ENCODE assay signal across 10 mouse cellular contexts in the genomic region with DNA sequence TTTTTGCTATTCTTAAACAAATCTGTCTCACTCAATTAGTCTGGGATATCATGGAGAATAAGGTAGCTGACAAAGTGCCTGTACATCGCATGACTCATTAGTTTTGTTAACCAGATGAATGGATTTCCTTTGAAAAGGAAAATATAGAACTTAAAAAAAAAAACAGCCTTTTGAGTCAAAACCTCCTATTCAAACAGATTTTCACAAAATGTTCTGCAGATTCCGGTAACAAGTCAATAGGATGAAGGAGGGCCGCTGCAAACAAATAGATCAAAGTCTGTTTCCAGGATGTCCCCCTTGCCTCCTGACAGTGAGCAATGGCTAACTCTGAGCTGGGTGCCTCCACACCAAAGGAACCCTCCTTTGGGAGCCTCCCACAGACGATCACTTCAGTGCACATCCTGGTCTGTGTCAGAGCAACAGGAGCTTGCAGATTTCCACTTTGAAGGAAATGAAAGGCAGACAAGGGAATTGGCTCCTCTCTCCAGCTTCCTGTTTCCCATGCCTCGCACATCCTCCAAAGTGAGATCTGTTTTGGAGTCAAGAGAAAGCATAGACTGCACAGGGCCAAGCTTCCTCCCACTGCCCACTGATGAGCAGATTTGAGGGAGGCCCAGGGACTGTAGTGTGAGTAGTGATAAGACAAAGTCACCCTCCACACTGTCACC.
DNase-seq lines count a peak whose midpoint lies in the region; ATAC-seq and TF ChIP-seq lines count a peak whose summit lies in the region.
"Had no signal": no experiment of that assay in that cellular context is flagged by ENCODE, and none has a peak within 500 bp of the region (broad histone marks: within the 10 kb centered on the region; RNA-seq: fewer than 3 reads in every experiment).

No protein-coding gene starts in this region.

- H3K27me3 ChIP-seq in hindbrain, embryonic 15.5 days = no peaks in the 10 kb centered on the region
- no peaks in the 10 kb centered on the region for H3K27me3 ChIP-seq in hindbrain, embryonic 10.5 days (ENCODE audit: insufficient read depth, poor library complexity, severe bottlenecking)
- no peaks in the 10 kb centered on the region for H3K27me3 ChIP-seq in heart, postnatal 0 days (ENCODE audit: control insufficient read depth, insufficient read depth, low read length)
- no peaks in the 10 kb centered on the region for H3K27me3 ChIP-seq in liver, postnatal 0 days (ENCODE audit: insufficient read depth, low read length)

- no peak for TF ChIP-seq CTCF in heart, postnatal 0 days (IDR thresholded peaks at IDR 0.05; ENCODE audit: low read depth)
- no peak for TF ChIP-seq CTCF in liver, postnatal 0 days (IDR thresholded peaks at IDR 0.05; ENCODE audit: low read depth)

- DNase-seq in hindbrain, embryonic 10.5 days (ENCODE audit: low spot score) = no peak
- peak; percentile 55 for DNase-seq in heart, postnatal 0 days (ENCODE audit: low spot score)
- no peak for DNase-seq in liver, postnatal 0 days
- DNase-seq in right cerebral cortex, adult 18-20 months = no peak
- no peak for DNase-seq in left cerebral cortex, adult 9 months (ENCODE audit: low spot score in 2 of 2)
- DNase-seq in gastrocnemius, postnatal 14 days = no peak
- DNase-seq: right cerebral cortex, postnatal 25 days; thymus, postnatal 36 days had no signal

- no peak for ATAC-seq in hindbrain, embryonic 15.5 days (ENCODE audit: low FRiP score, low read depth)
- ATAC-seq in heart, postnatal 0 days (ENCODE audit: insufficient read depth, low read depth) = peak; percentile 71
- ATAC-seq in liver, postnatal 0 days = peak; percentile 65

- 17% methylated on average over 5 of the region's 5 CpGs for WGBS in hindbrain, embryonic 15.5 days
- 47% methylated on average over 5 of the region's 5 CpGs for WGBS in hindbrain, embryonic 10.5 days
- 51% methylated on average over 5 of the region's 5 CpGs for WGBS in heart, postnatal 0 days
- 47% methylated on average over 5 of the region's 5 CpGs for WGBS in liver, postnatal 0 days (ENCODE audit: insufficient replicate concordance)

- H3K9me3 ChIP-seq in hindbrain, embryonic 15.5 days = no peaks in the 10 kb centered on the region
- H3K9me3 ChIP-seq in hindbrain, embryonic 10.5 days = no peaks in the 10 kb centered on the region
- no peaks in the 10 kb centered on the region for H3K9me3 ChIP-seq in heart, postnatal 0 days (replicated peaks; ENCODE audit: control insufficient read depth, low read length)
- no peaks in the 10 kb centered on the region for H3K9me3 ChIP-seq in liver, postnatal 0 days (ENCODE audit: low read length)

- no peak overlapping the region for H3K9ac ChIP-seq in hindbrain, embryonic 15.5 days
- no peak overlapping the region for H3K9ac ChIP-seq in heart, postnatal 0 days (replicated peaks; ENCODE audit: low read depth, low read length)
- no peak overlapping the region for H3K9ac ChIP-seq in liver, postnatal 0 days (replicated peaks)

- no peak overlapping the region for H3K4me3 ChIP-seq in hindbrain, embryonic 15.5 days
- no peak overlapping the region for H3K4me3 ChIP-seq in hindbrain, embryonic 10.5 days
- H3K4me3 ChIP-seq in brown adipose tissue, adult 24 weeks (ENCODE audit: insufficient read depth, low read depth, low read length) = no peak overlapping the region
- no peak overlapping the region for H3K4me3 ChIP-seq in heart, postnatal 0 days (ENCODE audit: low read depth, low read length)
- no peak overlapping the region for H3K4me3 ChIP-seq in liver, postnatal 0 days (ENCODE audit: low read depth, low read length)

- H3K4me1 ChIP-seq in hindbrain, embryonic 15.5 days (replicated peaks) = no peaks in the 10 kb centered on the region
- H3K4me1 ChIP-seq in hindbrain, embryonic 10.5 days (replicated peaks) = peaks cover 11% of the 10 kb centered on the region
- no peaks in the 10 kb centered on the region for H3K4me1 ChIP-seq in brown adipose tissue, adult 24 weeks (ENCODE audit: control insufficient read depth, insufficient read depth, insufficient read length, low read length)
- no peaks in the 10 kb centered on the region for H3K4me1 ChIP-seq in heart, postnatal 0 days (ENCODE audit: control insufficient read depth, insufficient read depth)
- no peaks in the 10 kb centered on the region for H3K4me1 ChIP-seq in liver, postnatal 0 days (ENCODE audit: insufficient read depth)

- no peak overlapping the region for H3K4me2 ChIP-seq in hindbrain, embryonic 15.5 days
- H3K4me2 ChIP-seq in heart, postnatal 0 days (ENCODE audit: low read depth, low read length) = no peak overlapping the region
- no peak overlapping the region for H3K4me2 ChIP-seq in liver, postnatal 0 days (ENCODE audit: low read depth, low read length)

- TF ChIP-seq EP300 in heart, postnatal 0 days (IDR thresholded peaks at IDR 0.05; ENCODE audit: low read depth) = peak; percentile 66; the same call in 1 of the 2 replicates
- TF ChIP-seq EP300 in liver, postnatal 0 days (IDR thresholded peaks at IDR 0.05; ENCODE audit: low read depth) = peak; percentile 63

- intact Hi-C loops in gastrocnemius, postnatal 14 days (cut with DNase I; ENCODE audit: low total_unique reads) = no loop called here

- H3K36me3 ChIP-seq in hindbrain, embryonic 15.5 days = no peaks in the 10 kb centered on the region
- H3K36me3 ChIP-seq in hindbrain, embryonic 10.5 days = no peaks in the 10 kb centered on the region
- H3K36me3 ChIP-seq in heart, postnatal 0 days (replicated peaks; ENCODE audit: control insufficient read depth, insufficient read depth, low read length) = no peaks in the 10 kb centered on the region
- H3K36me3 ChIP-seq in liver, postnatal 0 days (replicated peaks; ENCODE audit: insufficient read depth, low read length) = no peaks in the 10 kb centered on the region

- H3K27ac ChIP-seq in hindbrain, embryonic 15.5 days (replicated peaks) = peak overlapping the region; percentile 46; the same call in 1 of the 2 replicates
- no peak overlapping the region for H3K27ac ChIP-seq in hindbrain, embryonic 10.5 days
- H3K27ac ChIP-seq in brown adipose tissue, adult 24 weeks (replicated peaks; ENCODE audit: low read depth, low read length) = 0 out of 2 replicates have a peak overlapping the region, but pooled peaks have one; percentile 25
- H3K27ac ChIP-seq in heart, postnatal 0 days (ENCODE audit: low read depth) = peak overlapping the region; percentile 64
- no peak overlapping the region for H3K27ac ChIP-seq in liver, postnatal 0 days (ENCODE audit: low read depth)

Comparison
In these comparisons a context has a peak if more than half of its experiments do, and no peak if none do; other contexts are left out.
1. H3K27ac ChIP-seq: peak in hindbrain, embryonic 15.5 days (single experiment), brown adipose tissue, adult 24 weeks (single experiment) and heart, postnatal 0 days (single experiment); none in hindbrain, embryonic 10.5 days (single experiment) and liver, postnatal 0 days (single experiment).